Mouse (Mus musculus) testis, adult 10 weeks (tissue): ENCODE results near the gene Abcg8. TPM values are rescaled to one million over a fixed set of nuclear protein-coding genes. Genes with fewer than 3 reads are reported as not detected.

ENCODE experiments used
- polyA plus RNA-seq: library from polyadenylated mRNA; stranded (reverse); fragments of 350-450 nt; fragmentation: Illumina TruSeq; extraction: RNeasy Lipid Tissue Mini Kit (QIAGEN cat#74804); gene quantifications from one replicate; pipeline ENCODE4 v1.2.3, GENCODE M21; 2014; ENCODE audit warnings: low read depth, low replicate concordance

Abcg8 gene
- 0.46 TPM for polyA plus RNA-seq

DNA sequence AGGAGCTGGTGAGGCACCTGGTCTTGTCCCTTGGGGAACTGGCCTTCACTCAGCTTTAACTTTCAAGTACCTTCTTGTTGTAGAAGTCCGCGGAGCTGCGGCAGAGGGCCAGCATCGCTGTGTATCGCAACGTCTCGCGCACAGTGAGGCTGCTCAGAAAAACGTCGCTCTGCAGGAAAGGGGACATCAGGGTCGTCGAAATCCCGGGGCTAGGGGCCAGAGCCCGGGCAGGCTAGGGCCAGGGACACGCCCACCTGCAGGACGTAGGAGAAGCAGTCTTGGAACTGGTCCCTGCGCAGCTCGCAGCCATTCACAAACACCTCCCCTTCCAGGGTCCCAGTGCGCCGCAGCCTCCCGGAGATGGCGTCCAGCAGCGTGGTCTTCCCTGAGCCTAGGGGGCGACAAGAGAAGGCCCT lies at the start of gene Abcg8:
Abcg8 (plus strand) TSS at position 352 of the 416 bp plus-strand sequence.

DNA sequence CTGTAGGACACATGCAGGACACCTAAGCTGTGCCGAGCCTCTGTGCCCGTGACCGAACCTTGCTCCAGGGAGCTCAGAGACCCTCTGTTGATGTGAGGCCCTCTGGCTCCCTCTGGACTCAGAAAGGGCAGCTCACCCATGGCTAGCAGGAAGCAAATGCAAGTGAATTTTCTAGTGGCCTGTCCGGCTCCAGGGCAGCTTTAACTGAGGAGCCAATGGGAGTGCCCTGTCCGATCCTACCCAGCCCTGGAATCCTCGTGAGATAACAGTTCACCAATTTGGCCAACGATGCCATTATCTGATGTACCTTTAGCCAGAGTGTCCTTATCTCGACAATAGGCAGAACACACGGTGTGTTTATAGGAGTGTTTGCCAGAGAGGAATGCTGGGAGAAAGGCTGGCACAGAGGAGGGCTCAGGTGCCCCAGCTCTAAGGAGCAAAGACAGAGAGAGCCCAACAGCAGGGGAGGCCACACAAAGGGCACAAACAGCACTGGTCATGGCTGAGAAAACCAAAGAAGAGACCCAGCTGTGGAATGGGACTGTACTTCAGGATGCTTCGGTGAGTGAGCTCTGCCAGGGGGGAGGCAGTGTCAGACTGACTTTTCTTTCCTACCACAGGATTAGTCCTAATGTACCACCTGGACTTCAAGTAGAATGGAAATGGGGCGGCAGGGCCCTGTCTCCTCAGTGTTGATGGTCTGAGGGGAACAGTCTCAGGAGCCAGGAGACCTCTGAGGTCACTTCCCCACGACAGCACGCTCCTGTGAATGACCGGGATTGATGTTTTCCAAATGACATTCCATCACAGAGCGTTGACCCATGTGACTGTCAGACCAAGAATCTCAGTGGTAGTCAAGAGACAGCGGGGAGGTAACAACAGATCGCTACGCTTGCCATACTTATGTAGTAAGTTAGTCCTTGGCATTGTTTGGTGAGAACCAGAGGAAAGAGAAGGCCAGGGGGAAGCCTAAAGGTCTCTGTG lies 6.9 kb downstream of the Abcg8 start, which contains the start of gene Abcg5:
Abcg5 (minus strand) TSS at position 278 of the 984 bp plus-strand sequence.

Other genes with a start within 250 kb of the Abcg8 start
- 13.6 TPM for gene Thada, start 210.1 kb upstream of the Abcg8 start, polyA plus RNA-seq
- 43.2 TPM for gene Plekhh2, start 164.4 kb upstream of the Abcg8 start, polyA plus RNA-seq
- gene Dync2li1, start 49.8 kb upstream of the Abcg8 start, polyA plus RNA-seq: 53.4 TPM
- gene Abcg5, start 6.7 kb downstream of the Abcg8 start, polyA plus RNA-seq: 0.17 TPM
- gene Lrpprc, start 114.5 kb downstream of the Abcg8 start, polyA plus RNA-seq: 27.2 TPM